Mouse (Mus musculus): ENCODE measurements around the gene Trpm3. TPM values are rescaled to one million over a fixed set of nuclear protein-coding genes. Genes with fewer than 3 reads are reported as not detected.

Trpm3 gene
- polyA plus RNA-seq, 2 experiments, result 0.03 TPM; not detected in 1

GRCm38 (mm10) chr19:22739240-22739639, 600.4 kb downstream of the Trpm3 start:
- Histone ChIP-seq H3K9ac (replicated peaks) (no peak overlapping the region), H3K27ac (no peak overlapping the region), H3K4me1 (replicated peaks; ENCODE audit: control insufficient read depth in 2 of 2, insufficient read depth in 2 of 2, low read length in 1 of 2) (no peaks in the 10 kb centered on the region), H3K4me2 (ENCODE audit: low read depth) (no peak overlapping the region), H3K4me3 (ENCODE audit: insufficient read depth in 1 of 2, low read depth in 2 of 2, low read length in 2 of 2) (no peak overlapping the region), H3K27me3 (ENCODE audit: control insufficient read depth, insufficient read depth, low read length) (no peaks in the 10 kb centered on the region), H3K9me3 (ENCODE audit: control insufficient read depth, low read length) (no peaks in the 10 kb centered on the region), H3K36me3 (replicated peaks; ENCODE audit: control insufficient read depth, insufficient read depth, low read depth) (no peaks in the 10 kb centered on the region)
- ATAC-seq (ENCODE audit: insufficient read depth) (no peak), DNase-seq (ENCODE audit: low read depth in 3 of 3, low spot score in 3 of 3) (no peak)
- WGBS (ENCODE audit: insufficient replicate concordance), result 44% methylated on average over 3 of the region's 3 CpGs
- TF ChIP-seq CTCF (IDR thresholded peaks at IDR 0.05; ENCODE audit: low read depth) (no peak), EP300 (IDR thresholded peaks at IDR 0.05; ENCODE audit: low read depth) (no peak)

- no peak overlapping the region for H3K4me2 ChIP-seq (ENCODE audit: low read depth)
- DNase-seq (ENCODE audit: low read depth in 3 of 3, low spot score in 3 of 3), result no peak
- no peak overlapping the region for H3K27ac ChIP-seq
- no peaks in the 10 kb centered on the region for H3K9me3 ChIP-seq (ENCODE audit: control insufficient read depth, low read length)
- TF ChIP-seq CTCF (IDR thresholded peaks at IDR 0.05; ENCODE audit: low read depth) (no peak), EP300 (IDR thresholded peaks at IDR 0.05; ENCODE audit: low read depth) (no peak)
- no peaks in the 10 kb centered on the region for H3K27me3 ChIP-seq (ENCODE audit: control insufficient read depth, insufficient read depth, low read length)
- H3K4me3 ChIP-seq (ENCODE audit: insufficient read depth in 1 of 2, low read depth in 2 of 2, low read length in 2 of 2), result no peak overlapping the region
- no peak overlapping the region for H3K9ac ChIP-seq (replicated peaks)
- H3K36me3 ChIP-seq (replicated peaks; ENCODE audit: control insufficient read depth, insufficient read depth, low read depth), result no peaks in the 10 kb centered on the region
- no peak for ATAC-seq (ENCODE audit: insufficient read depth)
- no peaks in the 10 kb centered on the region for H3K4me1 ChIP-seq (replicated peaks; ENCODE audit: control insufficient read depth in 2 of 2, insufficient read depth in 2 of 2, low read length in 1 of 2)
- WGBS (ENCODE audit: insufficient replicate concordance), result 51% methylated on average over 13 of the region's 13 CpGs
Measured at GRCm38 (mm10) chr19:22753311-22753809, 614.5 kb downstream of the Trpm3 start.

GRCm38 (mm10) chr19:22754071-22754470, 615.2 kb downstream of the Trpm3 start:
- DNase-seq (ENCODE audit: low read depth in 3 of 3, low spot score in 3 of 3) (no peak), ATAC-seq (ENCODE audit: insufficient read depth) (no peak)
- no peaks in the 10 kb centered on the region for H3K9me3 ChIP-seq (ENCODE audit: control insufficient read depth, low read length)
- no peaks in the 10 kb centered on the region for H3K27me3 ChIP-seq (ENCODE audit: control insufficient read depth, insufficient read depth, low read length)
- no peak overlapping the region for H3K4me3 ChIP-seq (ENCODE audit: insufficient read depth in 1 of 2, low read depth in 2 of 2, low read length in 2 of 2)
- no peak for TF ChIP-seq EP300 (IDR thresholded peaks at IDR 0.05; ENCODE audit: low read depth)
- no peak for TF ChIP-seq CTCF (IDR thresholded peaks at IDR 0.05; ENCODE audit: low read depth)
- H3K27ac ChIP-seq, result no peak overlapping the region
- H3K4me2 ChIP-seq (ENCODE audit: low read depth), result no peak overlapping the region
- H3K36me3 ChIP-seq (replicated peaks; ENCODE audit: control insufficient read depth, insufficient read depth, low read depth), result no peaks in the 10 kb centered on the region
- 82% methylated on average over 10 of the region's 10 CpGs for WGBS (ENCODE audit: insufficient replicate concordance)
- no peaks in the 10 kb centered on the region for H3K4me1 ChIP-seq (replicated peaks; ENCODE audit: control insufficient read depth in 2 of 2, insufficient read depth in 2 of 2, low read length in 1 of 2)
- no peak overlapping the region for H3K9ac ChIP-seq (replicated peaks)

- Histone ChIP-seq H3K36me3 (replicated peaks; ENCODE audit: control insufficient read depth, insufficient read depth, low read depth) (no peaks in the 10 kb centered on the region), H3K9me3 (ENCODE audit: control insufficient read depth, low read length) (no peaks in the 10 kb centered on the region), H3K4me2 (ENCODE audit: low read depth) (no peak overlapping the region), H3K9ac (replicated peaks) (no peak overlapping the region), H3K27me3 (ENCODE audit: control insufficient read depth, insufficient read depth, low read length) (no peaks in the 10 kb centered on the region), H3K4me3 (ENCODE audit: insufficient read depth in 1 of 2, low read depth in 2 of 2, low read length in 2 of 2) (no peak overlapping the region), H3K27ac (no peak overlapping the region), H3K4me1 (replicated peaks; ENCODE audit: control insufficient read depth in 2 of 2, insufficient read depth in 2 of 2, low read length in 1 of 2) (no peaks in the 10 kb centered on the region)
- ATAC-seq (ENCODE audit: insufficient read depth) (no peak), DNase-seq (ENCODE audit: low read depth in 3 of 3, low spot score in 3 of 3) (no peak)
- TF ChIP-seq CTCF (IDR thresholded peaks at IDR 0.05; ENCODE audit: low read depth), result no peak
- no peak for TF ChIP-seq EP300 (IDR thresholded peaks at IDR 0.05; ENCODE audit: low read depth)
- WGBS (ENCODE audit: insufficient replicate concordance), result 59% methylated on average over 8 of the region's 8 CpGs
Measured at GRCm38 (mm10) chr19:22754498-22754897, 615.7 kb downstream of the Trpm3 start.

GRCm38 (mm10) chr19:22758496-22758895, 619.6 kb downstream of the Trpm3 start:
- Histone ChIP-seq H3K4me1 (replicated peaks; ENCODE audit: control insufficient read depth in 2 of 2, insufficient read depth in 2 of 2, low read length in 1 of 2) (no peaks in the 10 kb centered on the region), H3K27me3 (ENCODE audit: control insufficient read depth, insufficient read depth, low read length) (no peaks in the 10 kb centered on the region), H3K4me3 (ENCODE audit: insufficient read depth in 1 of 2, low read depth in 2 of 2, low read length in 2 of 2) (no peak overlapping the region), H3K4me2 (ENCODE audit: low read depth) (no peak overlapping the region), H3K27ac (no peak overlapping the region), H3K9me3 (ENCODE audit: control insufficient read depth, low read length) (no peaks in the 10 kb centered on the region), H3K9ac (replicated peaks) (no peak overlapping the region), H3K36me3 (replicated peaks; ENCODE audit: control insufficient read depth, insufficient read depth, low read depth) (no peaks in the 10 kb centered on the region)
- ATAC-seq (ENCODE audit: insufficient read depth) (no peak), DNase-seq (ENCODE audit: low read depth in 3 of 3, low spot score in 3 of 3) (no peak)
- TF ChIP-seq CTCF (IDR thresholded peaks at IDR 0.05; ENCODE audit: low read depth) (no peak), EP300 (IDR thresholded peaks at IDR 0.05; ENCODE audit: low read depth) (no peak)
- 40% methylated on average over 2 of the region's 2 CpGs for WGBS (ENCODE audit: insufficient replicate concordance)
